Mouse (Mus musculus): ENCODE measurements around the gene Psmc3. TPM values are rescaled to one million over a fixed set of nuclear protein-coding genes. Genes with fewer than 3 reads are reported as not detected.

The Psmc3 gene
- total and polyA plus RNA-seq, 3 experiments = 112 to 252 (median 216) TPM

GRCm38 (mm10) chr2:91068872-91069165, 15.0 kb downstream of the Psmc3 start:
- Histone ChIP-seq H3K36me3 (ENCODE audit: control insufficient read depth, insufficient read depth, low read length) (no peaks in the 10 kb centered on the region), H3K4me1 (ENCODE audit: control insufficient read depth, insufficient read depth, low read length) (peaks cover 6% of the 10 kb centered on the region), H3K9ac (ENCODE audit: low read depth, low read length) (no peak overlapping the region; the same call in 1 of the 2 replicates), H3K79me2 (replicated peaks; ENCODE audit: control insufficient read depth, insufficient read depth, low read length) (no peaks in the 10 kb centered on the region), H3K27ac (peak overlapping the region; percentile 87; the same call in 1 of the 2 replicates), H3K4me3 (no peak overlapping the region), H3K27me3 (ENCODE audit: control insufficient read depth, insufficient read depth, low read length) (no peaks in the 10 kb centered on the region)
- TF ChIP-seq CTCF (IDR thresholded peaks at IDR 0.05) (no peak), POLR2A (IDR thresholded peaks at IDR 0.05; ENCODE audit: insufficient read depth, low read depth, low read length) (no peak), EP300 (IDR thresholded peaks at IDR 0.05; ENCODE audit: insufficient read depth, low read depth, low read length) (no peak)
- 47% methylated on average over 6 of the region's 6 CpGs for WGBS
- no peak for DNase-seq
- intact Hi-C loops (cut with DNase I) = loop anchor here (5.0 kb wide), 1 partner anchor 127 kb away; the partner anchor contains the start of gene Celf1

- TF ChIP-seq CTCF (IDR thresholded peaks at IDR 0.05) = no peak
- no peak for TF ChIP-seq EP300 (IDR thresholded peaks at IDR 0.05; ENCODE audit: insufficient read depth, low read depth, low read length)
- no peak for TF ChIP-seq POLR2A (IDR thresholded peaks at IDR 0.05; ENCODE audit: insufficient read depth, low read depth, low read length)
- Histone ChIP-seq H3K27ac (peak overlapping the region; percentile 87), H3K36me3 (ENCODE audit: control insufficient read depth, insufficient read depth, low read length) (no peaks in the 10 kb centered on the region), H3K9ac (ENCODE audit: low read depth, low read length) (peak overlapping the region; percentile 68), H3K4me1 (ENCODE audit: control insufficient read depth, insufficient read depth, low read length) (peaks cover 6% of the 10 kb centered on the region), H3K4me3 (peak overlapping the region; percentile 52), H3K27me3 (ENCODE audit: control insufficient read depth, insufficient read depth, low read length) (no peaks in the 10 kb centered on the region), H3K79me2 (replicated peaks; ENCODE audit: control insufficient read depth, insufficient read depth, low read length) (no peaks in the 10 kb centered on the region)
- WGBS = 3% methylated on average over 14 of the region's 14 CpGs
- no peak for DNase-seq
- intact Hi-C loops (cut with DNase I) = loop anchor here (5.0 kb wide), 1 partner anchor 127 kb away; the partner anchor contains the start of gene Celf1
Observed at GRCm38 (mm10) chr2:91069306-91070000, 15.6 kb downstream of the Psmc3 start.

- H3K79me2 ChIP-seq (replicated peaks; ENCODE audit: control insufficient read depth, insufficient read depth, low read length) = no peaks in the 10 kb centered on the region
- WGBS = under 1% methylated on average over 66 of the region's 69 CpGs
- H3K4me3 ChIP-seq = peak within 1 kb of the TSS; percentile 52
- H3K27me3 ChIP-seq (ENCODE audit: control insufficient read depth, insufficient read depth, low read length) = no peaks in the 10 kb centered on the region
- intact Hi-C loops (cut with DNase I) = loop anchor here (1.0 to 5.0 kb wide), 3 partner anchors 16 to 132 kb away; partner anchors contain the start of genes Acp2, Nr1h3 and Psmc3
- TF ChIP-seq CTCF (IDR thresholded peaks at IDR 0.05) = 0 out of 2 replicates have a peak, but pooled peaks have one; percentile 100
- peak; percentile 72; the same call in 1 of the 2 replicates for TF ChIP-seq EP300 (IDR thresholded peaks at IDR 0.05; ENCODE audit: insufficient read depth, low read depth, low read length)
- TF ChIP-seq POLR2A (IDR thresholded peaks at IDR 0.05; ENCODE audit: insufficient read depth, low read depth, low read length) = peak; percentile 53
- peak; percentile 97 for DNase-seq
- H3K36me3 ChIP-seq (ENCODE audit: control insufficient read depth, insufficient read depth, low read length) = no peaks in the 10 kb centered on the region
- peak within 1 kb of the TSS; percentile 87 for H3K27ac ChIP-seq
- peaks cover 6% of the 10 kb centered on the region for H3K4me1 ChIP-seq (ENCODE audit: control insufficient read depth, insufficient read depth, low read length)
- peak within 1 kb of the TSS; percentile 68 for H3K9ac ChIP-seq (ENCODE audit: low read depth, low read length)
Observed at GRCm38 (mm10) chr2:91070076-91070800, 16.4 kb downstream of the Psmc3 start, which contains the start of gene Slc39a13. TSS of gene Slc39a13 (minus strand) at chr2:91070417.

- DNase-seq = no peak
Observed at GRCm38 (mm10) chr2:91071059-91071458, 17.2 kb downstream of the Psmc3 start.

GRCm38 (mm10) chr2:91072092-91072491, 18.3 kb downstream of the Psmc3 start:
- DNase-seq = no peak
- 32% methylated on average over 1 of the region's 1 CpGs for WGBS

More at GRCm38 (mm10) chr2:91071059-91071458, 17.2 kb downstream of the Psmc3 start:
- no peak for TF ChIP-seq EP300 (IDR thresholded peaks at IDR 0.05; ENCODE audit: insufficient read depth, low read depth, low read length)
- no peak for TF ChIP-seq POLR2A (IDR thresholded peaks at IDR 0.05; ENCODE audit: insufficient read depth, low read depth, low read length)
- no peak for TF ChIP-seq CTCF (IDR thresholded peaks at IDR 0.05)
- Histone ChIP-seq H3K4me3 (peak overlapping the region; percentile 52), H3K9ac (ENCODE audit: low read depth, low read length) (peak overlapping the region; percentile 68), H3K27me3 (ENCODE audit: control insufficient read depth, insufficient read depth, low read length) (no peaks in the 10 kb centered on the region), H3K36me3 (ENCODE audit: control insufficient read depth, insufficient read depth, low read length) (no peaks in the 10 kb centered on the region), H3K79me2 (replicated peaks; ENCODE audit: control insufficient read depth, insufficient read depth, low read length) (no peaks in the 10 kb centered on the region), H3K4me1 (ENCODE audit: control insufficient read depth, insufficient read depth, low read length) (peaks cover 6% of the 10 kb centered on the region), H3K27ac (peak overlapping the region; percentile 87)
- intact Hi-C loops (cut with DNase I) = loop anchor here (5.0 kb wide), 1 partner anchor 131 kb away; the partner anchor contains the start of genes Acp2 and Nr1h3
- WGBS = 88% methylated on average over 10 of the region's 10 CpGs

More at GRCm38 (mm10) chr2:91072092-91072491, 18.3 kb downstream of the Psmc3 start:
- intact Hi-C loops (cut with DNase I) = loop anchor here (5.0 kb wide), 1 partner anchor 130 kb away; the partner anchor contains the start of genes Acp2 and Nr1h3
- Histone ChIP-seq H3K9ac (ENCODE audit: low read depth, low read length) (no peak overlapping the region), H3K4me1 (ENCODE audit: control insufficient read depth, insufficient read depth, low read length) (peaks cover 6% of the 10 kb centered on the region), H3K27me3 (ENCODE audit: control insufficient read depth, insufficient read depth, low read length) (no peaks in the 10 kb centered on the region), H3K4me3 (no peak overlapping the region), H3K79me2 (replicated peaks; ENCODE audit: control insufficient read depth, insufficient read depth, low read length) (no peaks in the 10 kb centered on the region), H3K36me3 (ENCODE audit: control insufficient read depth, insufficient read depth, low read length) (no peaks in the 10 kb centered on the region), H3K27ac (no peak overlapping the region)
- TF ChIP-seq CTCF (IDR thresholded peaks at IDR 0.05) (no peak), EP300 (IDR thresholded peaks at IDR 0.05; ENCODE audit: insufficient read depth, low read depth, low read length) (no peak), POLR2A (IDR thresholded peaks at IDR 0.05; ENCODE audit: insufficient read depth, low read depth, low read length) (no peak)
